12 mouse cellular contexts compared by ENCODE assay signal in genomic region chr7:83093923-83094355, GRCm38 (mm10).
DNase-seq lines count a peak whose midpoint lies in the region; ATAC-seq and TF ChIP-seq lines count a peak whose summit lies in the region.
"Had no signal": no experiment of that assay in that cellular context is flagged by ENCODE, and none has a peak within 500 bp of the region (broad histone marks: within the 10 kb centered on the region; RNA-seq: fewer than 3 reads in every experiment).

No protein-coding gene starts in this region.

- peak; percentile 29; the same call in 1 of the 2 replicates for ATAC-seq in lung, embryonic 14.5 days (ENCODE audit: insufficient read depth)
- peak; percentile 72 for ATAC-seq in granulocyte monocyte progenitor cell, adult 5-6 weeks (replicated peaks; ENCODE audit: poor library complexity, severe bottlenecking)
- ATAC-seq in intestine, embryonic 15.5 days: no peak

- H3K79me2 ChIP-seq in myocyte (ENCODE audit: control insufficient read depth, insufficient read depth): no peaks in the 10 kb centered on the region

- peak; percentile 51 for DNase-seq in lung, embryonic 14.5 days
- DNase-seq in lung, postnatal 25 days (ENCODE audit: low spot score): no peak
- peak; percentile 58 for DNase-seq in embryo, embryonic 10.5 days (ENCODE audit: low spot score)
- no peak for DNase-seq in layer of hippocampus, adult 18-20 months (ENCODE audit: low spot score in 2 of 2)
- DNase-seq: cerebellum, adult 11 months; kidney, postnatal 14 days; thymus, postnatal 14 days had no signal

- TF ChIP-seq POLR2A in myocyte (IDR thresholded peaks at IDR 0.05; ENCODE audit: insufficient read length, low read depth): no peak

- no peak overlapping the region for H3K4me2 ChIP-seq in lung, embryonic 14.5 days
- no peak overlapping the region for H3K4me2 ChIP-seq in myocyte (ENCODE audit: low read depth)
- no peak overlapping the region for H3K4me2 ChIP-seq in intestine, embryonic 15.5 days (replicated peaks)
- H3K4me2 ChIP-seq: limb, embryonic 15.5 days; neural tube, embryonic 13.5 days had no signal

- no peak for TF ChIP-seq CTCF in lung, embryonic 14.5 days (IDR thresholded peaks at IDR 0.05; ENCODE audit: low read depth)

- no peak overlapping the region for H3K27ac ChIP-seq in lung, embryonic 14.5 days (ENCODE audit: low read depth)
- no peak overlapping the region for H3K27ac ChIP-seq in intestine, embryonic 15.5 days
- H3K27ac ChIP-seq: limb, embryonic 15.5 days; neural tube, embryonic 13.5 days had no signal

- H3K27me3 ChIP-seq in lung, embryonic 14.5 days (ENCODE audit: insufficient read depth, low read length): no peaks in the 10 kb centered on the region
- H3K27me3 ChIP-seq in myocyte (ENCODE audit: control insufficient read depth, insufficient read depth, insufficient read length): no peaks in the 10 kb centered on the region
- no peaks in the 10 kb centered on the region for H3K27me3 ChIP-seq in intestine, embryonic 15.5 days (replicated peaks)
- H3K27me3 ChIP-seq: limb, embryonic 15.5 days; neural tube, embryonic 13.5 days had no signal

- no peak overlapping the region for H3K4me3 ChIP-seq in lung, embryonic 14.5 days (ENCODE audit: low read depth, low read length)
- no peak overlapping the region for H3K4me3 ChIP-seq in myocyte
- H3K4me3 ChIP-seq in intestine, embryonic 15.5 days (replicated peaks): no peak overlapping the region
- H3K4me3 ChIP-seq: limb, embryonic 15.5 days; neural tube, embryonic 13.5 days had no signal

- peaks cover 9% of the 10 kb centered on the region for H3K4me1 ChIP-seq in lung, embryonic 14.5 days (ENCODE audit: insufficient read depth)
- peaks cover 4% of the 10 kb centered on the region; the same call in 1 of the 2 replicates for H3K4me1 ChIP-seq in intestine, embryonic 15.5 days (replicated peaks)

- no peak overlapping the region for H3K9ac ChIP-seq in lung, embryonic 14.5 days
- no peak overlapping the region for H3K9ac ChIP-seq in intestine, embryonic 15.5 days
- H3K9ac ChIP-seq: limb, embryonic 15.5 days; neural tube, embryonic 13.5 days had no signal

- H3K9me3 ChIP-seq in lung, embryonic 14.5 days (ENCODE audit: low read depth, low read length): no peaks in the 10 kb centered on the region
- H3K9me3 ChIP-seq in intestine, embryonic 15.5 days: no peaks in the 10 kb centered on the region
- H3K9me3 ChIP-seq: limb, embryonic 15.5 days; neural tube, embryonic 13.5 days had no signal

- WGBS in lung, embryonic 14.5 days: 36% methylated on average over 8 of the region's 8 CpGs
- WGBS in intestine, embryonic 15.5 days: 45% methylated on average over 8 of the region's 8 CpGs

- H3K36me3 ChIP-seq in lung, embryonic 14.5 days (ENCODE audit: insufficient read depth): no peaks in the 10 kb centered on the region
- no peaks in the 10 kb centered on the region for H3K36me3 ChIP-seq in myocyte (ENCODE audit: control insufficient read depth, insufficient read depth)
- H3K36me3 ChIP-seq in intestine, embryonic 15.5 days: no peaks in the 10 kb centered on the region
- H3K36me3 ChIP-seq: limb, embryonic 15.5 days; neural tube, embryonic 13.5 days had no signal

- H3ac ChIP-seq in myocyte (ENCODE audit: control insufficient read depth, insufficient read length): no peak overlapping the region

TF ChIP-seq in myocyte, 11 proteins besides CTCF, POLR2A, EP300 and RAD21:
- TF ChIP-seq POLR2AphosphoS2 (IDR thresholded peaks at IDR 0.05; ENCODE audit: insufficient read length, low read depth) (no peak), TCF12 (IDR thresholded peaks at IDR 0.05; ENCODE audit: insufficient read depth, poor library complexity, severe bottlenecking) (peak; percentile 94), MYOD1 (IDR thresholded peaks at IDR 0.05; ENCODE audit: control insufficient read depth in 1 of 3, insufficient read length in 2 of 3, low read depth in 2 of 3) (peak in 2 of 3 experiments; percentile 88 to 97), USF1 (IDR thresholded peaks at IDR 0.05; ENCODE audit: low read depth) (no peak), CEBPB (IDR thresholded peaks at IDR 0.05; ENCODE audit: insufficient read depth, poor library complexity, severe bottlenecking) (no peak), E2F4 (IDR thresholded peaks at IDR 0.05; ENCODE audit: insufficient read depth) (no peak), MYOG (IDR thresholded peaks at IDR 0.05; ENCODE audit: control insufficient read depth in 1 of 3, insufficient read depth in 1 of 3, insufficient read length in 2 of 3, low read depth in 2 of 3) (peak; percentile 88 to 97 (median 91)), MAX (IDR thresholded peaks at IDR 0.05; ENCODE audit: low read depth) (no peak), REST (IDR thresholded peaks at IDR 0.05; ENCODE audit: insufficient read depth, insufficient read length) (no peak), SRF (IDR thresholded peaks at IDR 0.05; ENCODE audit: control insufficient read depth, insufficient read length, low read depth) (no peak), TCF3 (IDR thresholded peaks at IDR 0.05; ENCODE audit: insufficient read length, low read depth) (peak; percentile 27)

Comparison
In these comparisons a context has a peak if more than half of its experiments do, and no peak if none do; other contexts are left out.
1. DNase-seq: peak in lung, embryonic 14.5 days (single experiment) and embryo, embryonic 10.5 days (single experiment); none in lung, postnatal 25 days (single experiment) and layer of hippocampus, adult 18-20 months (0 of 2).